Mouse (Mus musculus): Measurements from ENCODE around the gene Notch2.

GRCm38 (mm10) chr3:98056956-98057365, 43.6 kb downstream of the Notch2 start:
- TF ChIP-seq CTCF (conservative IDR thresholded peaks at IDR 0.05; ENCODE audit: insufficient read depth, insufficient read length, low read depth, low read length) (no peak), POLR2A (IDR thresholded peaks at IDR 0.05; ENCODE audit: low read depth, low read length) (no peak)

Measured in kidney, adult 2 months (tissue).